Mouse (Mus musculus): ENCODE data around the gene Naxd. TPM values are rescaled to one million over a fixed set of nuclear protein-coding genes. Genes with fewer than 3 reads are reported as not detected.

The Naxd gene
- total and polyA plus RNA-seq, 3 experiments = 54.8 to 72.3 TPM; not detected in 1

GRCm38 (mm10) chr8:11469095-11469494, 28.2 kb upstream of the Naxd start (continued):
- no peak for TF ChIP-seq MEF2A (IDR thresholded peaks at IDR 0.05; ENCODE audit: extremely low read depth, insufficient replicate concordance, low read depth, low read length, poor library complexity, severe bottlenecking)

GRCm38 (mm10) chr8:11470694-11471093, 26.6 kb upstream of the Naxd start:
- no peaks in the 10 kb centered on the region for H3K36me3 ChIP-seq (ENCODE audit: control insufficient read depth in 1 of 2, insufficient read depth in 2 of 2, low read length in 2 of 2)
- no peaks in the 10 kb centered on the region for H3K4me1 ChIP-seq (ENCODE audit: control insufficient read depth in 1 of 2, insufficient read depth in 2 of 2, low read length in 2 of 2)
- DNase-seq (ENCODE audit: low read depth, low spot score) = no peak
- H3K9ac ChIP-seq (ENCODE audit: control insufficient read depth, low read depth, low read length, poor library complexity, severe bottlenecking) = no peak overlapping the region
- no peaks in the 10 kb centered on the region for H3K9me3 ChIP-seq (replicated peaks; ENCODE audit: insufficient read depth, low read length)
- H3K79me2 ChIP-seq (ENCODE audit: control insufficient read depth, insufficient read depth, low read length, poor library complexity) = peaks cover 3% of the 10 kb centered on the region; the same call in 1 of the 2 replicates
- no peak for TF ChIP-seq TAL1 (IDR thresholded peaks at IDR 0.05; ENCODE audit: low read length)
- TF ChIP-seq MYB (IDR thresholded peaks at IDR 0.05; ENCODE audit: low read depth, low read length) = no peak
- TF ChIP-seq CTCF (IDR thresholded peaks at IDR 0.05 in 2 of 3, conservative IDR thresholded peaks at IDR 0.05 in 1 of 3; ENCODE audit: control insufficient read depth in 1 of 3, insufficient read depth in 1 of 3, low read depth in 2 of 3, low read length in 3 of 3, poor library complexity in 1 of 3, severe bottlenecking in 1 of 3) = no peak
- no peak for TF ChIP-seq NRF1 (IDR thresholded peaks at IDR 0.05; ENCODE audit: insufficient read depth, low read depth, low read length, poor library complexity, severe bottlenecking)
- no peak for TF ChIP-seq RAD21 (IDR thresholded peaks at IDR 0.05; ENCODE audit: low read depth, low read length)
- no peak for TF ChIP-seq USF1 (IDR thresholded peaks at IDR 0.05; ENCODE audit: low read depth, low read length)
- TF ChIP-seq MAFK (IDR thresholded peaks at IDR 0.05; ENCODE audit: borderline replicate concordance, low read depth, low read length) = no peak
- TF ChIP-seq ELF1 (IDR thresholded peaks at IDR 0.05; ENCODE audit: low read depth, low read length) = no peak
- TF ChIP-seq SIN3A (IDR thresholded peaks at IDR 0.05; ENCODE audit: low read length) = no peak
- TF ChIP-seq JUND (IDR thresholded peaks at IDR 0.05; ENCODE audit: low read depth, low read length) = no peak
- no peak for TF ChIP-seq KAT2A (conservative IDR thresholded peaks at IDR 0.05; ENCODE audit: low read depth, low read length)
- no peaks in the 10 kb centered on the region for H3K27me3 ChIP-seq (ENCODE audit: control insufficient read depth in 1 of 2, insufficient read depth in 2 of 2, low read length in 2 of 2)
- H3K4me3 ChIP-seq (ENCODE audit: control insufficient read depth in 1 of 2, insufficient read depth in 1 of 2, low read depth in 2 of 2, low read length in 2 of 2) = no peak overlapping the region
- no peak overlapping the region for H3K27ac ChIP-seq (ENCODE audit: control insufficient read depth, low read depth, low read length)

GRCm38 (mm10) chr8:11471309-11471708, 26.0 kb upstream of the Naxd start:
- Histone ChIP-seq H3K4me3 (ENCODE audit: control insufficient read depth in 1 of 2, insufficient read depth in 1 of 2, low read depth in 2 of 2, low read length in 2 of 2) (no peak overlapping the region), H3K27me3 (ENCODE audit: control insufficient read depth in 1 of 2, insufficient read depth in 2 of 2, low read length in 2 of 2) (no peaks in the 10 kb centered on the region), H3K27ac (ENCODE audit: control insufficient read depth, low read depth, low read length) (no peak overlapping the region), H3K4me1 (ENCODE audit: control insufficient read depth in 1 of 2, insufficient read depth in 2 of 2, low read length in 2 of 2) (no peaks in the 10 kb centered on the region), H3K9ac (ENCODE audit: control insufficient read depth, low read depth, low read length, poor library complexity, severe bottlenecking) (no peak overlapping the region), H3K36me3 (ENCODE audit: control insufficient read depth in 1 of 2, insufficient read depth in 2 of 2, low read length in 2 of 2) (no peaks in the 10 kb centered on the region), H3K9me3 (replicated peaks; ENCODE audit: insufficient read depth, low read length) (no peaks in the 10 kb centered on the region), H3K79me2 (ENCODE audit: control insufficient read depth, insufficient read depth, low read length, poor library complexity) (peaks cover 3% of the 10 kb centered on the region; the same call in 1 of the 2 replicates)
- no peak for TF ChIP-seq POLR2AphosphoS5 (IDR thresholded peaks at IDR 0.05; ENCODE audit: borderline replicate concordance, low read depth, low read length)
- no peak for TF ChIP-seq TAL1 (IDR thresholded peaks at IDR 0.05; ENCODE audit: low read length)
- TF ChIP-seq ZKSCAN1 (IDR thresholded peaks at IDR 0.05; ENCODE audit: low read depth, low read length) = no peak
- no peak for TF ChIP-seq KAT2A (conservative IDR thresholded peaks at IDR 0.05; ENCODE audit: low read depth, low read length)
- no peak for TF ChIP-seq ELF1 (IDR thresholded peaks at IDR 0.05; ENCODE audit: low read depth, low read length)
- no peak for TF ChIP-seq GABPA (IDR thresholded peaks at IDR 0.05; ENCODE audit: low read depth, low read length)
- no peak for DNase-seq (ENCODE audit: low read depth, low spot score)

All from MEL (cell line).